Mouse (Mus musculus) liver, embryonic 16.5 days (tissue): ENCODE data around the gene Gm49721. TPM values are rescaled to one million over a fixed set of nuclear protein-coding genes. Genes with fewer than 3 reads are reported as not detected.
"Not testable (repeated sequence)": the region's sequence is repeated elsewhere in the genome, so short reads cannot be mapped to it uniquely, and the experiment has no call there.

ENCODE experiments used
- ATAC-seq: fragments of 200-750 bp; cut with Nextera tagmentation; 2 replicates; pipeline ENCODE4 v1.8.0; 2017; ENCODE audit warnings: low read depth, mild to moderate bottlenecking, moderate number of reproducible peaks, moderate library complexity
- H3K27ac ChIP-seq: fragments of 300-500 bp; sonication (generic); 2 replicates; pipeline ENCODE4 v1.5.1; 2014; ENCODE audit warnings: mild to moderate bottlenecking, low read length
- H3K27me3 ChIP-seq: fragments of 300-500 bp; sonication (generic); 2 replicates; pipeline ENCODE4 v1.6.1; 2014; ENCODE audit warnings: low read depth, low read length, mixed read lengths; ENCODE audit not compliant: control insufficient read depth, insufficient read depth
- H3K36me3 ChIP-seq: fragments of 300-500 bp; sonication (generic); 2 replicates; pipeline ENCODE4 v1.6.1; 2014; ENCODE audit warnings: mild to moderate bottlenecking; ENCODE audit not compliant: control insufficient read depth, insufficient read depth
- H3K4me1 ChIP-seq: fragments of 300-500 bp; sonication (generic); 2 replicates; pipeline ENCODE4 v1.6.1; 2014; ENCODE audit warnings: low read depth, low read length, mixed read lengths; ENCODE audit not compliant: control insufficient read depth
- H3K4me2 ChIP-seq: fragments of 300-500 bp; sonication (generic); 2 replicates; pipeline ENCODE4 v1.6.1; 2014; ENCODE audit warnings: low read depth, low read length, mixed read lengths
- H3K4me3 ChIP-seq: fragments of 300-500 bp; sonication (generic); 2 replicates; pipeline ENCODE4 v1.5.1; 2014; ENCODE audit warnings: low read depth, mild to moderate bottlenecking, low read length
- H3K9ac ChIP-seq: fragments of 300-500 bp; sonication (generic); 2 replicates; pipeline ENCODE4 v1.6.1; 2014; ENCODE audit warnings: low read depth, low read length
- H3K9me3 ChIP-seq: fragments of 300-500 bp; sonication (generic); replicated peaks from 2 replicates; pipeline ENCODE4 v1.6.1; 2016; ENCODE audit warnings: low read length; ENCODE audit not compliant: control insufficient read depth
- WGBS: fragments of 180-500 bp; shearing (Covaris S2); extraction: QIAGEN DNeasy Blood & Tissue Kit; methylation state at CpG from one replicate; pipeline ENCODE4 v1.1.7; 2014; ENCODE audit not compliant: insufficient replicate concordance; 5-methylcytosine and 5-hydroxymethylcytosine counted together
- polyA plus RNA-seq: library from polyadenylated mRNA; unstranded; fragments of >200 nt; fragmentation: Nextera tagmentation; extraction: Ambion mirVana; gene quantifications from 2 replicates; pipeline ENCODE4 v1.2.1, GENCODE M21; 2015

Gene Gm49721
- polyA plus RNA-seq, 1 experiment from 2014 or later, result not detected

DNA sequence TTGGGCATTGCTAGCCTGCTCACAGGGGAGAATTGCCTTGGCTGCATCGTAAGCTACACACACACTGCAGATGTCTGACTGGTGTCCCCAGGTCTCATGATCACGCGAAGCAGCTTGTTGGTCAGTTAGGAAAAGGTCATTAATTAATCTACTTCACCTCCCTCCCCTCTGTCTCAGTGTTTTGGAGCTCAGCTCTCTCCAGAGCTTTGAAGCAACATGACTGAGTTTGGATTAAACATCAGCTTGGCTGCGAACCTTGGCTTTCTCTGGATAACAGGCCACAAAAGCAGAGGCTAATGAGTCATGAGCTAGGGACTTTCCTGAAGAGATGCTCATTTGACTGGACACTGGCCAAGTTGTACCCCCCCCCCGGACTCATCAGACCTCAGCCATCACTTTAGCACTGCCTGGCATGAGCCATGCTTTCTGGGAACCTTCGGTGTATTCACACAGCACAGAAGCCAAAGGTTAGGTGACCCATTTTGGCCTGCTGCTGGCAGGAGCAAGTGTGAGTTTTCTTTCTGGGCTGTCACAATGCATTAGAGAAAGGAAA is 52.0 kb downstream of the Gm49721 start:
- H3K4me1 ChIP-seq, H3K36me3 ChIP-seq, H3K27me3 ChIP-seq, H3K9ac ChIP-seq, H3K4me3 ChIP-seq, H3K4me2 ChIP-seq, ATAC-seq, H3K27ac ChIP-seq, H3K9me3 ChIP-seq: not testable (repeated sequence)
- WGBS, result 54% methylated on average over 3 of the region's 6 CpGs

DNA sequence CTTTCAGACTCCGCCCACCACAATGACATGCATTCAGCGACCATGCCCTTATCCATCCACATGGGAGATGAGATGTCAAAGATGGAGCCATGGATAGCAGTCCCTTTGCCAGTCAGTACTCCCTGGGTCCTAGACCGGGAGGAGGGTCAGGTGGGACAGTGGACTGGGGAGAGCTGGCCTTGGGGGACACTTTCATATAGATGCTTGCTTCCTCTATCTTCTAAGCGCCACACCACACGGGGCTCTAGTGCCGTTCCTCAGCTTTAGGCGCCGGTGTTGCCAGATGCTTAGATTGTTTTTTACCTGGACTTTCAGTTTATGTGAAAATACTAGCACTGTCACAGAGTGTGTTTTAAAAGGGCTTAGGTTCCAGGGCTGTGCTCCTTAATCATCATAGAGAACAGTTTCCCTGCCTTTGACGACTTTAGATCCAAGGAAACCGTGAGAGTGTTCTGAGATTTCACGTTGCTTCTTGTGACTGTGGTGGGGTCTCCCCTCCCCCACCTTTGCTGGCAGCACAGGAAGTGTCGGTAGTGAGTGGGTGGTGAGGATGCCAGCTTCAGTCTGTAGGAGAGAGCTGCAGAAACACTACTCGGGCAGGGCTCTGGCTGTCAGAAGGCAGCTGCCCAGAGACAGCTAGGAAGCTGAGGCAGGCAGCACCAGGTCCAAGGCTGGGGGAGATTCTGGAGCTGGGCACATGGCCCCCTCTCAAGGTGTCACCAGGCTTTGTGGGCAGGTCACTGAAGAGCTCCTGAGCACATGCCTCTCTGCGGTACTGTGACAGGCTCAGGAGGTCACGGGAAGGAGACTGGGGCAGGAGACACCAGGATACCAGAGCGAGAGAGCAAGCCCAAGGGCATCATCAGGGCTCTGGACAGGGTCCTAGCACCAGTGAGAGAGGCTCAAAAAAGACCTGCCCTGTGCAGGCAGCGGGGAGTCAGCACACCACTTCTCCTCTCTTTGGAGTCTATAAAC is 54.8 kb downstream of the Gm49721 start:
- not testable (repeated sequence) for H3K4me1 ChIP-seq, H3K9ac ChIP-seq, H3K9me3 ChIP-seq, ATAC-seq, H3K4me3 ChIP-seq, H3K4me2 ChIP-seq, H3K27me3 ChIP-seq, H3K36me3 ChIP-seq, H3K27ac ChIP-seq
- 32% methylated on average over 2 of the region's 17 CpGs for WGBS

DNA sequence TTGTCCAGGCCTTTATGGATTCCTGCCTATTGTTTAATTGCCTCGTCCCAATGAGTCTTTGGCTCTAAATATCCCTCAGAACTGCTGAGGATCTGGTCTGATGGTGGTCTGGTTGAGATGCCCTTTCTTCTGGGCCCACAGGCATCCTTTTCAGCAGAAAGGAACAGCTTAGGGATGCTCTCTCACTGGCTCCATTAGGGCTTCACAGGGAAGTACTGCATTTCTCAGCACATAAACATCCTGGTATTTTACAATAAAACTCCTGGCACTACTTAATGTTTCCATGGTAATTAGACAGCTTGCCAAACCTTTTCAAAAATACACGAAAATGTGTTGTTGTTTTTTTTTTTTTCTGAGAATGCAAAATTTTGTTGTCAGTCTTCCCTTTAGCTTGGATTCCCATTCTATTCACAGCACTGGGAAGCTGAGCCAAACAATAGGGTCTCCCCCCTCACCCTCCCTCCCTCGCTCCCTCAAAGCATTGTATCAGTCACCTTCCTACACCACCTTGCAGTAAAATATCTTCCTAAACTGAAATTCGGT is 90.4 kb downstream of the Gm49721 start:
- H3K27me3 ChIP-seq, H3K4me2 ChIP-seq, H3K27ac ChIP-seq, H3K36me3 ChIP-seq, H3K9me3 ChIP-seq, H3K4me1 ChIP-seq, H3K4me3 ChIP-seq, ATAC-seq, H3K9ac ChIP-seq: not testable (repeated sequence)
- WGBS, result 46% methylated on average over 2 of the region's 4 CpGs

DNA sequence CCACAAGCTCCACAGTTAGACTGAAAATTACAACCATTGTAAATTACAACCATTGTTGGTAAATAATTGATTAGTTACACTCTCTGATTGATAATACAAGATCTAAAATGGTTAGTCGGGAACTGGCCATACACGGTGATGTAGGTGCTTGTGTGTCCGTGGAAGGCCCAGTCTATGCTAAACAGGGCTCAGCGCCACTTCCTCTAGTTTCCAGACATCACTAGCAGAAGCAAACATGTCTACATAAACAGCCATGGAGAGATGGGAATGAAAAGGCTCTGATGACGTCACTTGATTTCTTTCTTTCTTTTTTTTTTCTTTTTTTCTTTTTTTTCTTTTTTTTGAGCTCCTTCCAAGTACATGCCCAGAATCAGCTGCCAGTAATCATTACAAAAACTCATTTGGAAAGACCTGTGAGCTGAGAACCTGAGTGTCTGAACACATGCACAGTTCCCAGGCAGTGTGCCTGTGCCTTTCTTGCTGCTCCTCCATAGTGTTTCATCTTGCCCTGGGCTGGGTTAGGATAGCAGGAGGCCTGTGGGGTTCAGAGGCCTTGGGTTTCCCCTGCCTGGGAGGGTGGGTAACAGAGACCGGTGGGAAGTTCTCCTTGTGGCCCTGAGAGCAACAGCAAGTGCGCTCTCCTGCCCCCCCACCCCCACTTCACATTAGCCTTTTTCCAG is 91.0 kb downstream of the Gm49721 start:
- 69% methylated on average over 5 of the region's 7 CpGs for WGBS
- H3K27ac ChIP-seq, H3K27me3 ChIP-seq, H3K4me1 ChIP-seq, H3K36me3 ChIP-seq, H3K4me3 ChIP-seq, ATAC-seq, H3K4me2 ChIP-seq, H3K9me3 ChIP-seq, H3K9ac ChIP-seq: not testable (repeated sequence)

DNA sequence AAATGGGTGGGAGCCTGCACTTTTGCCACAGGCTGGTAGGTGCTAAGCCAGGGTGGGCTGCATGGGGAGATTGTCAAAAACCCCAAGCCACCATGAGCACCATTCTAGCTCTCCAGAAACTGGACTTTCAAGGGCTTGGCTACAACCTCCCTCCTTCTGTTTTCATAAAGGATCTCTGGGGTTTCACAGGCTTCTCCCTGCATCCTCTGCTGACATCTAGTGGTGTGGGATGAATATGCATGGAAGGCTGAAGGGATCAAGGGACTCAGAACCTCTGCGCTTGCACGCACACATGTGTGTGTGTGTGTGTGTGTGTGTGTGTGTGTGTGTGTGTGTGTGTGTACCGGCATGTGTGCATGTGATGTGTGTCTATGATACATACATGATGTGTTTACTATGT is 95.8 kb downstream of the Gm49721 start:
- H3K9me3 ChIP-seq, H3K4me2 ChIP-seq, ATAC-seq, H3K36me3 ChIP-seq, H3K27ac ChIP-seq, H3K4me3 ChIP-seq, H3K4me1 ChIP-seq, H3K9ac ChIP-seq, H3K27me3 ChIP-seq: not testable (repeated sequence)
- WGBS, result 24% methylated on average over 3 of the region's 3 CpGs

DNA sequence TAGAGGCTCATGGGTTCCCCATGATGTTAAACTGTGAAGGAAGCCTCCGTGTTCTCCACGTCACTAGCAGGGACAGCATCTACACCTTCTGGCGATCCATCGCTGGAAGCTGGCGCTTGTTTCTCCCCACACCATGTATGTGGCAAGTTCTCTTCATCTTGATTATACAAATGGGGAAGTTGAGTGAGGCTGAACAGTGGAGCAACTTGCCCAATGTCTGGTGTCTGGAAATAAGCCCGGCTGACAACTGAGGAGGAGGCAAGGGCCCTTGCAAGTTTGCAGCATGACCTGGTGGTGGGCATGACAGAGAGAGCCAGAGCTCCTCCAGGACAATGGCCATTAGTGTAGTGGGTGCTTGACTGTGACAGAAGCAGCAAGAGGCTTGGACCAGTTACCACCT is 96.8 kb downstream of the Gm49721 start:
- H3K4me1 ChIP-seq, H3K9me3 ChIP-seq, ATAC-seq, H3K4me2 ChIP-seq, H3K9ac ChIP-seq, H3K27ac ChIP-seq, H3K27me3 ChIP-seq, H3K4me3 ChIP-seq, H3K36me3 ChIP-seq: not testable (repeated sequence)
- WGBS, result 27% methylated on average over 5 of the region's 6 CpGs

DNA sequence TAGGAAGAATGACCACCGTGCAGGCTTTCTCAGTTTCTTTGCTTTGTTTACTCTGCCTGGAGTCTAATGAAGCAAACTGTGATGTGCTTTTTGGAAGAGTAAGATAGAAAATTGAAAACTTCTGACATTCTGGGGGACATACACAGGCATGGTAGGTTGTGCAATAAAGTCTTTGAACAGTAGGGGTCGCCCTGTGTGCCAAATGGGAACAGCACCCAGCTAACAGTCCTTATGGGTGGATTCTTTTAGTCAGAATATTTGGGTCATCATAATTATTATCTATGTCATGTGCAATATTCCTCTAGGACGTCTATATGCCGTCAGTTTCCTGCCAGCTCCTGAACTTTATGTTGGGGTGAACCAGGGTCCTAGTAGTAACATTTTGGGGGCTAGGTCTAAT is 100.9 kb downstream of the Gm49721 start:
- not testable (repeated sequence) for H3K27ac ChIP-seq, H3K9me3 ChIP-seq, H3K9ac ChIP-seq, ATAC-seq, H3K4me1 ChIP-seq, H3K36me3 ChIP-seq, H3K4me3 ChIP-seq, H3K4me2 ChIP-seq, H3K27me3 ChIP-seq
- WGBS, result 0% methylated on average over 1 of the region's 4 CpGs

DNA sequence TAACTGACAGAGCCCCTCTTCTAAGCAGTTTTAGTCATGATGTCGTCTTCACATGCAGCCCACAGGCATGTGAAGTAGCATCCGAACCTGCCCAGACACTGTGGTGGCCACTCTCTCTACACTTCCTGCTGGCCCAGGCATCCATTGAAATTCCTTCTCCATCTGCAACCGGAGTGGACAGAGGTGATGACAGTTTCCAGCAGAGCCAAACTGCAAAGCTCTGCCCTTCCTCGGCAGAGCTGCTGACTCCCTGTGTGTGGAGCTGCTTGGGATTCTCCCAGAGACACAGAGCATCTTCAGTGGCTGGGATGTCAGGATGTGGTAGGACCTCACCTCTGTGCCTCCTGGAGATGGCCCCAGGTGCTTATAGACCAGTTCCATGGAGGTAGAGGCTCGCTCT is 105.8 kb downstream of the Gm49721 start:
- not testable (repeated sequence) for H3K9ac ChIP-seq, H3K4me2 ChIP-seq, H3K36me3 ChIP-seq, ATAC-seq, H3K4me1 ChIP-seq, H3K4me3 ChIP-seq, H3K27me3 ChIP-seq, H3K27ac ChIP-seq, H3K9me3 ChIP-seq
- no CpG with 5 or more reads among the region's 5 CpGs for WGBS
